Mouse (Mus musculus): ENCODE measurements around the gene Dzip1.

The Dzip1 gene

DNA sequence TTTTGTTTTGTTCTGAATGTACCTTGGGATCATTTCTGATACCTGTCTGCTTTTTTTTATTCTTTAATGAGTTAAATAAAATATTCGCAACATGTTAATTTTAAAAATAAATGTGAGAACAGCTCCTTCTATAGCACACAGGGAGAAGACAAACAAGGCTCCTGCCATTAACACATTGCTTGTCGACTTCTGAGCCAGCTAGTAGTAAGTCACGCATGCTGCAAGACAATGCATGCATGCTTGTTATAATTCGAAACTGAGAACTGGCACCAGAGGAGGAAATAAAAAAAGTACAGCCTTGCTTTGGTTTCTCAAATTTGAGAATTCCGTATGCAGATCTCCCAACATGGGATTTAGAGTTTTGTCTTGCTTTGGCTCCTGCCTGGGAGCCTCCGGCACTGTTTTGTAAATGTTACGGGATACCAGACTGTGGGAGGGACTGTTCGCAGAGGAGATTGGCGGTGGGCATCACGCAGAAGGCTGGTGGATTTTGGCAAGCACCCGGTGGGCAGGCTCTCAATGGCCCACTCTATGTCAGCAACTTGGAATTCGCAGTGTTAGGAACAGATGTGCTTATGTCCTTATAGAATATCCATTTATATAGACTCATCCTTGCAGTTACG lies 57.0 kb downstream of the Dzip1 start:
- no peak for DNase-seq (ENCODE audit: low spot score)

DNA sequence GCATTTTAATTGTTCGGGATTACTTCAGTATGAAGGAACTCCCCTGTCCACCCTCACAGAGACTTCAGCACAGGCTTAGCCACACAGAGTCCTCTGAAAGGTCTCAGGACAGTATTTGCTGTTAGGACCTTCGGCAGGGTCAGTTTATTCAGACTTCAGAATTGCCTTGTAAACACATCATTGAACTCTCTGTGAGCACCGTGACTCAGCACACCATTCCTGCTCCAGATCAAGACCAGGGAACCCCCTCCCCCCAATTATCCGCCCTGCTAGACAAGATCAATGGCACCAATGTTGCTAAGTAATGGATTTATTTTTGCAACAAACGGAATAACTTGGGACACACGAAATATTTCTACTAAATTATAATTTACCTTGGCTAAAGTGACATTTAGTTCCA lies 57.9 kb downstream of the Dzip1 start:
- DNase-seq (ENCODE audit: low spot score), result no peak

DNA sequence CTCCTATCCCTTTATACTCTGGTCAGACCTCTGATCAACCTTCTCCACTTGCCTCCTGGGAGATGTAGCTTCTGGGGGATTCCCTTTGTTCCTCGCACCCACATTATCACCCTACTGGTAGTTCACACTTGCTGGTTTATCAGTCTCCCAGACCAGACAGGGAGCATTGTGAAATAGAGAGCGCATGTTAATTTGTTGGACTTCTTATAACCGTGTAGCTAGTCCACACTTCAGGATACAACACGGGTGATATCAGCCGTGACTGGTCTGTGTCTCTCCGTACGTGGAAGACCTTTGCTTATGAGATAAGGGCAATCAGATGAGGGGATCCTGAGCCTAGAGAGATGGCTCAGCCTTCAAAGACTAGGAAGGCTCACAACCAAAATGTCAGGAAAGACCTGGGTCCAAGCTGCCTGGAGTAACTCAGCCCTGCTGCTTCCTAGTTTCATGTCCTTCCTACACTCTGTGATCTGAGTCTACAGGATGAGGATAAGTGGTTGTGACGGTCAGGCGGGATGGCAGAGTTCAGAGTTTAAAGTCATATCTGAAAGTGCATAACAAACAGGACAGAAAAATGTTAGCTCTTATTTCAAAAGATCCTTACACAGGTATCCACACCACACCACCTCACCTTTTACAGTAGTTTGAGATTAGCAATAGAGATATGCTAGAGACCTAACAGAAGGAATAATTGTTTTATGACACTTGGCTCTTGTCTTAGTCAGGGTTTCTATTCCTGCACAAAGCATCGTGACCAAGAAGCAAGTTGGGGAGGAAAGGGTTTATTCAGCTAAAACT lies 59.0 kb downstream of the Dzip1 start:
- DNase-seq (ENCODE audit: low spot score), result no peak

DNA sequence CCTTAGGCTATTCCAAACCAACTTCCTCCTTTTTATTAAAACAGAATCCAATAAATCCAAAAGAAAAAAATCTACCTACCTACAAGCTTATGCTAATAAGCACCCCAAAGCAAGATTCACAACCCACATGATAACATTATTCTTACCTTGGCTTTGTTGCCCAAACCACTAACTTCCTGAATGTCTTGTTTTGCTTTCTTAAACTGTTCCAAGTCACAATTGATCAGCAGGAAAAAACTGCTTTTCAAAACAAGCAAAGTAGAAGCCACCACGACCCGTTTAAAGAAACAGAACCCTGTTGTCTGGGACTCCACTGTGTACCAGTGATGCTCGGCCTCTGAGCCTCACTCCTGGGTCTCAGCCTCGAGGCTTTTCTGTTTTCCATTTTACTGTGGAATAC lies 60.4 kb downstream of the Dzip1 start:
- no peak for DNase-seq (ENCODE audit: low spot score)

DNA sequence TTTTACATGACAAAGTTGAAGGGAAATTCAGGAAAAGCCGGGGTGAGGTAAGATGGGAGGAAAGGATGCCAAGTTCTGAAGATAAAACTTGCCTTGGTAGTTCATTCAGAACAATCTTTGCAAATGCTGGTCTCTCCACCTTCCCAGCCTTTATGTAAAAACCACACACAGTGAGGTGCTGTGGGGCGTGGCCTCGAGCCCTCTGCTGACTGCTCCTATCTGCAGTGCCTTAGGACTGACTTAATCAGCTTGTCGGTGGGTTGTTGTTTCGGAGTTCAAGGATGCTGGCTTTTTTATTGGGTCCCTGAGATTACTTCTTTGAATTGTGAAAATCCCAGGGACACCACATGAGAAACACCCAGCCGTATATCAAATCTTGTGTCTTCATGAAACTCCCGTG lies 63.0 kb downstream of the Dzip1 start:
- no peak for DNase-seq (ENCODE audit: low spot score)

DNA sequence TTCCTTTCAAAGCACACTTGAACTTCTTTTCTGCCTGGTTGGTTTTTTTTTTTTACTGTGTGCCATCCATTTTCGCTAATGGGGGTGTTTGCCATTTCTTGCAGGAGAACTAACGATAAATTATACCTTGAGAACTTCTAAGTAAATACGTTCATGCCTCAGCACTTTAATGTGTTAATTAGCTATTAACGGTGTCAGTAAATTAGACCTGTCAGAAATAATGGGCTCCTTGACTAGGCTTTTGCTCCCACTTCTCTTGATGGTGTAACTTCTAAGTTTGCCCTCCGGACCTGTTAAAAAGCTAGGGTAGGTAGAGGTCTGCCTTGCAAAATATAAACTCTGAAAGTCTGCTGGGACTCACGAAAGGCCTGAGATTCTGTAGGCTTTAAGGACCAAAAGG lies 66.9 kb downstream of the Dzip1 start:
- no peak for DNase-seq (ENCODE audit: low spot score)

DNA sequence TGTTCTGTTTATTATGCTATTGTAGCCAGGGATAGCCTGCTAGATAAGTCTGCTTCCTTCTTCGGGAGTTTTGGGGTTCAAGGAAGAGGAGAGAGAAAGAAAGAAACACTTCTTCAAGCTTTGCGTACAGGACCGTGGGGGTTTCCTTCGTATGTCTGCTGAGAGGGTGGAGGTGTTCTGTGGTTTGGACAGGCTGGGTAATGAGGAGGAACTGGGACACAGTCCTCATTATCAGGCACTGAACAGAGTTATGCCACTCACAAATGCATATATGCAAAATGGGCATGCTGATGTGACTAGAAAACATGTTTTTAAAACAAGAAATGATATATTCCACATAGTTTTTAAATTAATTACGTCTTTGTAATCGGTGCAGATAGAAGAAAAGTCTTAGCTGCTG lies 68.7 kb downstream of the Dzip1 start:
- DNase-seq (ENCODE audit: low spot score), result no peak

DNA sequence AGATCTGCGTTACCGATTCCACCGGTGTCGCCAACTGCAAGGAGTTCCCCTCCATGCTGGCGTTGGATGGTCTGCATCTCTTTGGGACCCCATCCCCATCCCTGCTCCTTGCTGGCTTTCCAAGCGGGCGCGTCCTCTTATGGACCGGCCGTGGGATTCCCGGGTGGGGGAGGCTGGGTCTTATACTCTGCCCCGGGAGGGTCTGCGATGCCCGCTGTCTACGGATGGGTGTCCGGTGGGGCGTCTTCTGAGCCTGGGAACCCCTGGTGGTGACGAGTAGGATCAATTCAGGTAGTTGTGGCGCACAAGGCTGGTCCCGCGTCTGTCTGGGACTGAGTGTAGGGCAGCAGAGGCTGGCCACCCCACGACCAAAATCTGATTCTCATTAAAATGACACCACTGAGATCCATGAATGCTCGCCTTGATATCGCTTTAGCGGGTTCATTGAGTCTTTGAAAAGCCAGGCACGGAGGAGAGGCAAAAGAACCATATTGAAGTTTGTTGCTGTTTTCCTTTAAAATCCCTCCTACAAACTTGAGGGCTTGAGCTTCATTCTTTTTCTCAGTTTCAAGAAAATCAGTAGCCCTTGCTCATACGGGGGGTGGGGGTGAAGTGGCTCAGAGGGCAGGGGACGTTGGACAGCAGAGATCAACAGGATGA lies 70.0 kb downstream of the Dzip1 start:
- no peak for DNase-seq (ENCODE audit: low spot score)

DNA sequence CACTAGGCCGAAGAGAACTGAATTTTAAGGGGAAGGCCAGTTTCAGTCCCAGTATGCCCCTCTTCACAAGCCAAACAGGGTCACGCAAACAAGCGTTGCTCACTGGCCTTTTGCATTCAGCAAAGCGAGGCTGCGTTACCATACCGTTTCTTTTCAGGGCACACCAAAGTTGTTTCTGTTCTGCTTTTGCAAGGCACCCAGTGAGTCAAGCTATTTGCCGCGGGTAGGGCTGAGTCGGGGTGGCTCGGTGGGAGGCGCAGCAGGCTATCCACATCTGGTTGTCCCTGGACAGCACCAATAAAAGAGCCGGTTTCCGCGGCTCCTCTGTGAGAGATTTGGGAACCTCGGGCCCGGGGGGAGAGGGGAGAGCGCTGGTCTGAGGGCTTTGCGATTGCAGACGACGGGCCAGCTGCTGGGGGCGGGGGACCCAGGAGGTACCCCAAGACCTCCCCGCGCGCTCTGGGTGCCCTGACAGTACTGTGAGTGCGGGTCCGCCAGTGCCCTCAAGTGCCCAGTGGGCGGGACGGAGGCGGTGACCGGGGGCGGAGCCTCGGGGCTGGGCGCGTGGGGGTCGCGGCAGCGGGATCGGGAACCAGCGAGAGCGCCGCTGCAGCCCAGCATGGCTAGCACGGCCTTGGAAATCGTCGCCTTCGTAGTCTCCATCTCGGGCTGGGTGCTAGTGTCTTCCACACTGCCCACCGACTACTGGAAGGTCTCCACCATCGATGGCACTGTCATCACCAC lies 70.7 kb downstream of the Dzip1 start:
- DNase-seq (ENCODE audit: low spot score), result peak; percentile 37

DNA sequence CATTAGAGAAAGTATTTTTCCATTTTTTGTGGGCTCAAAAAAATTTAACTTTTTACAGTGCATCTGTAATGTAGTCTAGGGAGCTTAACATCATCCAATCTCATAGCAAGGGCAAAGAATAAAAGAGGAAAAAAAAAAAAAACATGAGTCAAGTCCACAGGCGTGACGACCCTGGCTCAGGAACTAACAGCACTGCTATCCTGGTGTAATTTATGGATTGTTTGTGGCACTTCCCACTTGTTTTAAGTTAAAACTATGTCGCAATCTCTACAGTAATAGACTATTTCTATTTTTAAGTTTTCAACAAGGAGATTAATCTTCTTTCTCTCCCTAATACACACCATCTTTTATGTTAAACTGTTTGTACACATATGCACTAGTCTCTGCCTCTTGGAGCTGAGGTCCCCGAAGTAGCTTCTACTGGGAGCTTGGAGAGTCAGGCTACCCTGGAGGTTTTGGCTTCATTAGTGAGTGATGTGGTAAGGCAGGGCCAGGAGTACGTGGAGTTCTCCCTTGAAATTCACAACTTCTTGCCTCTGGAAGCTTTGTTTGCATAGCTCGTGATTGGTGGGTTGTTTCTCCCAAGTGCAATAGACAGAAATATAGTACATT lies 73.7 kb downstream of the Dzip1 start:
- no peak for DNase-seq (ENCODE audit: low spot score)

DNA sequence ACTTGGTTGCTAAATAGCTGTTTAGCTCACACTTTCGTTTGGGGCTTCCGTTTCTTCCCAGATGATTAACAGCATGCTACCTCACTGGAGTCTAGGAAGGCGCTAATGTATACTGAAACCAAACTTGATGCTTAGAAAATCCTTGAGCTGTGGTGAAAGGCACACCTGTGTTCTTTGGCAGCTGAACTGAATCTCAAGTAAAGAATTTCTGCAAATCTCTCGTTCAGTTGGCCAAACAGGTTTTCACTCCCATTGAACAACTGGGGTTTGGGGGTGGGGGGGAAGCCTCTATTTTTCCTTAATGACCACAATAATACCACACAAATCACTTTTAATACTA lies 74.6 kb downstream of the Dzip1 start:
- no peak for DNase-seq (ENCODE audit: low spot score)

DNA sequence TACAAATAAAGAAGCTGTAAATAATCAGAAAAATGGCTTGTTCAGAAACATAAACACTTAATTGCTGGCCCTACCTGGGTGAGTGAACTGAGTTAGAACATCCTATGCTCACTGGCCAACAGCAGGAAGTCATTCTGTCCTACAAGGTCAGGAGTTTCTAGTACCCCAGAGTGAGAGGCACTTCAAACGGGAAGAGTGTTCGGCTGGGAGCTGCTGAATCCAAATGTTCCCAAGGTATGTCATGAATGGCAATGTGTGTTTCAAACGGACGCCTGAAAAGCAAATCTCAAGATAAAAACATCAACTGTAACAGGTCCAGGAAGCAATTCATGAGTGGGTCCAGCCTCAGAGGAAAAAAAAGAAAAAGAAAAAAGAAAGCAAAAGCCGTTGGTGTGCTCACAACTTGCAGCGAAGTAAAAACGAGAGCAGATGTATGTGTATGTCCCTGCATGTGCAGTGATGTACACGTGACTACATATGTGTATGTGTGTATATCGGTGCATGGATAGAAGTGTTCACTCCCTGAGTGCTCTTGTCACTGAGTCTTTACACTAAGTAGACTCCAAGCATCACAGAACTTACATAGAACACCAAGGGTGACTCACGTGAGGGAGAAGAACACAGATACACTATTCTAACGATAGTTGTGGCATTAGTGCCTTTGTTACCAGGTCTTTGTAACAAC lies 75.1 kb downstream of the Dzip1 start:
- DNase-seq (ENCODE audit: low spot score), result no peak

DNA sequence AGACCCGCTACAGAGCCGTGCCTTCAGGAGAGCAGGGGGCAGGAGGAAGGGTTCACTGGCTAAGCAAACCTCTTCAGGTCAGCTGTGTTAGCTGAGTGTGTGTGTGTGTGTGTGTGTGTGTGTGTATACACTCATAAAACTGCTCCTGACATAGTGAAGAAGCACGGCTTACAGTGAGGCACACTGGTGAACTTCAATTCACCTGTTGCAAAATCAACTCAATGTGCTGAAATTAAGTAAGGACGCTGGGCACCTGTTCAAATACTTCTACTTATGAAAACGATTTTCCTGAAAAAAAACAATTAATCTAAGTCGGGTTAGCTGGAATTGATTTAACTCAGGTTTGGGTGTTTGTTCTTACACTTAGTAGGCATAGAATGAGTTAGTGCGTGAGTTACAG lies 77.1 kb downstream of the Dzip1 start:
- DNase-seq (ENCODE audit: low spot score), result no peak

DNA sequence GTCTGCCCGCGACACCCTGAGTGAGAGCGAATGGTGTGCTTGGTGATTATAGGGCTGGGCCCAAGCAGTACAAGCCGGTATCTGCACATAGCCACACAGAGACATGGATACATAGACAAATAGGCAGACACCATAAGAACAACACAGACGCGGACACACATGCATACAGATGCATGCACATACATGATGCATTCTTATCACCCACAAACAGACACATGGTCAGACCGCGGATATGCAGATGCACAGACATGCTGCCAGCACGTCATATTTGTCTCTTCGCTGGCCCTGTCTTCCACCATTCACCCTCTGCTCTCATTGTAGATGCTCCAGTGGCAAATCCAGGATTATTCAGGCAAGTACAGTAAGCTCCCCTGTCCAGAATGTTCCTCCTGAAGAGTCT lies 78.4 kb downstream of the Dzip1 start:
- no peak for DNase-seq (ENCODE audit: low spot score)

DNA sequence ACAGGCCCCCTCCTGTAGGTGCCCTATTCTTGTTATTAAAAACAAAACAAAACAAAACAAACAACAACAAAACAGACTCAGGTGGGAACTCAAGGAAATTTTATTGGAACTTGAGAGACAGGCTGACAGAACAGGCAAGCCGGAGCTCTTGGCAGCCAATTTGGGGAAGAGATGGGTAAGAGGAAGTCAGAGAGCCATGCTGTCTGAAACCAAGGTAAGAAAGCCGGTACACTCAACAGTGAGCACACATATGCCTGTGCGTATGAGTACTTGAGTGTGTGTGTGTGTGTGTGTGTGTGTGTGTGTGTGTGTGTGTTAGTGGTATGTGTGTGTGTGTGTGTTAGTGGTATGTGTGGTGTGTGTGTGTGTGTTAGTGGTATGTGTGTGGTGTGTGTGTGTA lies 82.9 kb downstream of the Dzip1 start:
- no peak for DNase-seq (ENCODE audit: low spot score)

DNA sequence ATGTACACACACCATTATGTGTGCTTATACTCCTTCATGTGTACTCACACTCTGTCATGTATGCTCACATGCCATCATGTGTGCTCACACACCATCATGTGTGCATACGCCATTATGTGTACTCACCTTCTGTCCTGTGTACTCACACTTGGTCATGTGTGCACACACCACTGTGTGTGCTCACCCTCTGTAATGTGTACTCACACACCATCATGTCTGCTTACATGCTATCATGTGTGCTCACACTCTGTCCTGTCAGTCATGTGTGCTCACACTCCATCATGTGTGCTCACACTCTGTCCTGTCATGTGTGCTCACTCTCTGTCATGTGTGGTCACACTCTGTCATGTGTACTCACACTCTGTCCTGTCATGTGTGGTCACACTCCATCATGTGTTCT lies 85.2 kb downstream of the Dzip1 start:
- no peak for DNase-seq (ENCODE audit: low spot score)

DNA sequence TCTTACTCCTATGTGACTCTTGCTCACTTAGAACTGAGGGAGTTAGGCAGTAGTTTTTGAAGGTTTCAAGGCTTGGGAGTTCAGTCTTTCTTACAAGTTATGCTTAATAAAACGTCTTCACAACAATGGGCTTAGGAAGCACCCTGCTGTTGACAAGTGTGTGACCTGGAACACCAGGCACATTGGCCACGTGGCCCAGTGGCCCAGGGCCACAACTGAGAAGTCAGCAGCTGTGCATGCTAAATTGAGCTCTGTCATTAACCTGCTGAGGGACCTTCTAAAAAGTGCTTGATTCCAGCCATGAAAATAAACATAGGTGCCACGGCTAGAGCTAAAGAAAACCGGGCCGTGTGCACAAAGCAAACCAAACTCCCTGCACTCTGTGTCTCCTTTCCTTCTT lies 85.8 kb downstream of the Dzip1 start:
- no peak for DNase-seq (ENCODE audit: low spot score)

DNA sequence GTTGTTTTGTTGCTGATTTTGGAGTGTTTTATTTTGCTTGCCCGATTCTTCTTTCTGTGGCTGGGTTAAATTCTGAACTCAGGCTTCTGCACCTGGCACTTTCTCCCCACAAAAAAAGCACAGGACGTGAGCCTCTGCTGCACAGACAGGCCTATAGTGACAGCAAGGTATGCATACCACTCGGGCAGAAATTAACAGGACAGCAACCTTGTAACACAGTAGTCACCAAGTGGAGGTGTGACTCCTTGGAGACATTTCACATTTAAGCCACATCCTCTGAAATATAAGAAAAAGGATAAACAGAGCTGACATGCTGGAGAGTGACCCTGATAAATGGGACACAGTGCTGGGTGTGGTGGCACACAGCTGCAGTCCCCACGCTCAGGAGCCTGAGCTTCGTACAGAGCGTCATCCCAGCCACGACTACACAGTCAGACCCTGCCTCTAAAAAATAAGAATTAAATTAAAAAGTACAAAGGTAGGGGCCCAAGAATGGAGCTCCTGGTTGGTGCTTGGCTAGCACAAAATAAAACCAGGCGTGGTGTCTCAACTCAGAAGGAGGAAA lies 86.6 kb downstream of the Dzip1 start:
- DNase-seq (ENCODE audit: low spot score), result no peak

DNA sequence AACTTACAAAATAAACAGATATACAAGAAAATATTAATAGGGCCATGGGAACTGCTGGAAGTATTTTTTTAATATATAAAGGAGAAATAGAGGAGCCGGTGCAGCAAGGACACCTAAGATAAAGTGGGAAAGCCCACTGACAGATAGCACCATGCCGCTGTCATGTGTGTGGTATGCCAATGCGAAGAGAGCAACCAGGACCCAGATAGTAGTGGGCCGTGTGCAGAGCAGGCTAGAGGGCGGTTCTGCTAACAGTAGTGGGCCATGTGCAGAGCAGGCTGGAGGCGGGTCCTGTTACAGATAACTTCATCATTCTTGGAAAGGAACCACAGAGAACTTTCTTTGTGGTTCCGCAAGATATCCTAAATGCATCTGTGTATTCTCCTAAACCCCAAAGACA lies 88.5 kb downstream of the Dzip1 start:
- DNase-seq (ENCODE audit: low spot score), result no peak

DNA sequence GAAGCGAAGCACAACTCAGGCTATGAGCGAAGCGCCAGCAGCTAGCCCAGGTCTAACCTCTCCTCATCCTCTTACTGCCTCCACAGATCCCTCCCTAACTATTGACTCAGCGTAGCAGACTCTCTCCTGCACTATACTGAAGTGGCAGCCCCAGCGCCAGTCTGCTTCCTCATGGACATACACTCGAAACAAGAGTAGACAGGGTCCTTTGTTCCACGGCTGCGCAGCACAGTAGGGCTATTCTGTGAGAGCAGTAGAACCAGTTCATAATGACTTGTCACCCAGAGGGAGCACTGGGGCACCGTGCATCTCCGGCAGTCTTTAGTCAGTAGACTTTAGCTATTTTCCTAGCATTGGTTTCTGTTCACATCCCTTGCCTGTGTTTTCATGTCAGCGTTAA lies 89.1 kb downstream of the Dzip1 start:
- DNase-seq (ENCODE audit: low spot score), result no peak

DNA sequence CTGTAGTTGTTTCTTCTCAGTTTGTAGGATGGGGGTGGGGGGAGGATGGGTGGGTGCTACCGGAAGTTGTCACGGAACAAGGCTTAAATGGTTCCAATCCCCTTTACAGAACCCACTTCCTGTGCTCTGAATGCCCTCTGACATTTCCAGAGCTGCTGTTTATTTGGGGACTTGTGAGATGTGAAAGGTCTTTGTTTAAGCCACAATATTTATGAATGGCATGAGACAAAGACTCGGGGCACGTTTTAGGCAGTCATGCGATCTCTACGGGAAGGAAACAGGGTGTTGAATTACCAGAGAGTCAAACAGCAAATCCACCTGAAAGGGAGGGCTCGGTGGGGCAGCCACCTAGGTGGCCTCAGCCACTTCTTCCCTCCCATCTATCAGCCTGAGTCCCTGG lies 90.9 kb downstream of the Dzip1 start:
- no peak for DNase-seq (ENCODE audit: low spot score)

DNA sequence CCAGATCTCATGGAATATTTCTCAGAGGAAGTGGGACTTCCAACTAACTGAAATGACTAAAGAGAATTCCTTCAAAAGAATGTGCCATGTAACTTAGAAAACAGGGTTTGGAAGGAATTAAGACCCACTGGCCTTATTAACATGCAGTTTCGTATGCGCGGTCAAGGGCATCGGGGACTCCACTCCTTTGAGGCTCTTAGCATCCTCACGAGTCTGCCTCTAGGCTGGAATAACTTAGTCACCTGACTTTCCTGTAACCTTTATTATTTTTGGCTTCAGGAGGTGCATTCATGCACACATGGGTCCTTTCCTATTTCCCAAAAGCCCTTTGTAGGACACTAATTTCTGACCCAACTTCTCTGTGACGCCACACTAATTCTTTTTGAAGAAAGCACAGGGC lies 92.0 kb downstream of the Dzip1 start:
- DNase-seq (ENCODE audit: low spot score), result no peak
